Mouse (Mus musculus) yolk sac, embryonic 10.5 days (tissue): ENCODE data around the gene Cd81.

Experiments used
- DNase-seq: peaks from one replicate; pipeline ENCODE4 v3.0.0-alpha.2; 2017; ENCODE audit warnings: low spot score

The Cd81 gene

DNA sequence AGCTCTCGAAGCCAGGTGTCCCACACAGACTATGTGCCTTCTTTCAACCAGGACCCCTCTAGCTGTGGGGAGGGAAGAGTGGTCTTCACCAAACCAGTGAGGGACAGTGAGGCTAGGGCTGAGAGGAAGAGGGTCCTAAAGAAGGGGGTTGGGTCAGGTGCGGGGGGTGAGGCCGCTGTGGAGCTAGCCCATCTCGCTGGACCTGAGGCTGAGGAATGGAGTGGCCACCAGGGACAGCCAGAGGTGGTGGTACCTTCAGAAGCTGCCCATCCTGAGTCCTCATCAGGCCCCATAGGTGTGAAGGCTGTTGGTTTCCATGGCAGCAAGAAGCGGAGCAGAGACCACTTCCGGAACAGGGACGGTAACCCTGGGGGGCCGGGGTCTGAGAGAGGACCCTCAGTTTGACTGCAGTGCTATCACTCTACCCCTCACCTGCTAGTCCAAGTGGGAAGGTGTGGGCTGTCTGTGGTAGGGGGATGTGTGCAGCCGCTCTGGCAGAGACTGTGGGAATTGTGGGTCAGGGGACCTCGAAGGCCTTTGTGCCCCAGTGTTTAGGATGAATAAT is 18.0 kb downstream of the Cd81 start:
- DNase-seq, result no peak

DNA sequence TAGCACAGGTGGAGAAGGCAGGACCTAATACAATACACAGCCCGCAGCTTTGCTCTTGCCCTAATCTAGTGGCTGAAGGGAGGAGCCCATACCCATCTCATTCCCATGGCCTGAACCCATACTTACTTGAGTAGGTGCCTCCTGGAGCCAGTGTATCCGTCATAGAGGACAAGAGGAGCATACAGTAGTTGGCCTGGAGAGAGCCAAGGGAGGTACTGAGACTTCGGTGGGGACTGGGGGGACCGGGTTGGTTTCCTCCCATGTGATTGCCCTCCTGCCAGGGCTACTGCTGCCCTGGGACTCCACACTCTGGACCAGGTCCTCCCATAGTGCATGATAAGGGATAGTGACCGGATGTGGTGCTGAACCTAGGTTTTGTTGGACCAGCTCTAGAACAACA is 20.1 kb downstream of the Cd81 start:
- no peak for DNase-seq

DNA sequence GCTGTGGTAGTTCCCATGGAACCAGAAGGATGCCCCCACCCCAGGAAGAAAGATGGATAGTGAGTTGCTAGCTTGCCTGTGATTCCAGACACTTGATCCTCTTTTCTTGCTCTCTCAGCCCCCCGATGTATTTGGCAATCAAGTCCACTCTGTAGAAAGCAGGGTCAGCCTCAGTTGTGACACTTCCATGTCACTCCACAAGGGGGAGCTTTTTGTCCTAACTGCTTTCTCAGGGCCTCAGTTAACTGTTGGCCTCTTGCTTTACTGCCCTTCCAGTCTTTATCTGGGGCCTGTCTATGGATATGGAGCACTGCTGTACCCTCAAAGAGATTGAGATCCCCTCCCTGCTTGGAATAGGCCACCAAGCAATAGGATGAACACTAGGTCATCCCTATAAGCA is 20.5 kb downstream of the Cd81 start:
- DNase-seq, result no peak

DNA sequence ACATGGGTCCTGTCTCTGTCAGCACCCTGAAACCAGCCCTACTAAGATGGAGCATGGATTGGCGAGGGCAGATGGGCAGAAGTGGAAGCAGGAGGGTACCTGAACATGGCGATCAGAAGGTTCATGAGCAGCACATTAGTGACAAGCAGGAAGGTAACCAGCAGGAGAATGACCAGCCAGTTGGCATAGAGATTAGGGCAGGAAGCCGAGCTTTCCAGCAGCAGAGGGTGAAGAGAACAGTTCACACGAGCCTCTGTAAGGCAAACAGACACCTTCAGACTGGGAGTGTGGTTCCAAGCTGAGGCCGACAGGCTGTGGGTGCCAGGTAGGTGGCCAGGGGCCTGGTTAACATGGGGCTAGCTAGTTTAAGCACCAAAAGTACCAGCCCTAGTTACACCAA is 22.9 kb downstream of the Cd81 start:
- no peak for DNase-seq

DNA sequence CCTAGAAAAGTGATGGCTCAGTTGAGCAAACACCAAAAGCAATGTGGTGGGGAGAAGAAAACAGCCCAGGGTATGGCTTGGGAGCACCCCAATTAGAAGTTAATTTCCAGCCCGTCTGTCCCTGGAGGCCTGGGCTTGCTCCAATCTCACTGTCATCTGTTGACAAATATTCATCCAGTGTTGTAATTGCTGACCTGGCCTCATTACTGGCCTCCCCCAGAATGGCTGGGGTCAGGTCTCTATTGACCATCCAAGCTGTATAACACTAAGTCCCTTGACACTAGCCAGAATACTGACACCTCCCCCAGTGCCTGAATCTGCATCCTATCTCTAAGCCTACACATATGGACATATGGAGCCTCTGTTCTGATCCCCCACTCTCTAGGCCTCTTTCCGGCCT is 24.8 kb downstream of the Cd81 start:
- no peak for DNase-seq

DNA sequence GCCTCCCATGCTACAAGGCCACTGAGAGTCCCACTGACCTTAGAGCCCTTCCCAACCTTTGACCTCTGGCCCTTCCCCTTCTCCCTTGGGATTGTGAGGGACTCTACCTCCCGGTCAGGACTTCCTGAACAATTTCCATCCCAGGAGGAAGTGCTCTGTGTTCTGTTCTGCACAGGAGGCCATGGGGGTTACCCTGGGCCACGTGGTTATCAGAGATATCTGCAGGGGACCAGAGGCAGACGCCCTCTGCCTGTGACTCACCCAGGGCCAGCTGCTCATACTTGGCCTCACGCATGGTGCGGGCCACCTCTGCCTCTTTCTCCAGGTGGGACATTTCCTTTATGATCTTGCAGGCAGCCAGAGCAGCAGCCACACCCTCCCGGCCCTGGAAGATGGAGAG is 29.5 kb downstream of the Cd81 start:
- DNase-seq, result no peak

DNA sequence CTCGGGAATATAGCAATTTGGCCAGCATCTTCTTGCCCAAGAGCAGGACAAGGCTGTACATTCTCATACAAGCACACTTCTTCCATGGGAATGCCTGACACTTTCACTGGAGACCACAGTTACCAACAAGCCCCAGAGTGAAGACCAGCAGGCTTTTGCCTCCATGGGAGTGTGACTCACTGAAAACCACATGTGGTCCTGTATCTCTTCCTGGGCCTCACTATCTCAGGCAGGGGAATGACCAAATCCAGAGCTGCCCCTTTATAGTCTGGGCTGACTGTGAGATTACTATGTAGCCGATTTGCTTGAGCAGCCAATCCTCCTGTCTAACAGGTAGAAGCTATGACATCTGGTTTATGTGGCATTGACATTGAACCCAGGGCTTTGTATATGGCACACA is 31.2 kb downstream of the Cd81 start:
- DNase-seq, result no peak

DNA sequence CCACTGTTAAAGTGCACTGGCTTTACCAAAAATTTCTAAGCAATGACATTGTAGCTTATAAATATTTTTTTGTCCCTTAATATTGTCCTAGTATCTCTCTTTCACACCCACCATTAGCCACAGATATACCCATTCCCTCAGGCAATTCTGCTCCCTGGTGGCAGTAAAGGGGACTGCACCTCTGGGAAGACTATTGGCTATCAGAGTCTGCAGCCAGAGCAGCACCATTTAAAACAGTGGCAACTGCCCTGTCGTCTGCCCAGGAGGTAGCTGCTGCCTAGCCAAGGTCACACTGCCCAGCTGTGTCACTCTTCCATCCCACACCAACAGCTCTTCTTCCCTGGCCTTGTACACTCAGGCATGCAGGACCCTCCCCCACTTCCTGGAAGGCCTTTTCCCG is 33.8 kb downstream of the Cd81 start:
- DNase-seq, result peak; percentile 32

DNA sequence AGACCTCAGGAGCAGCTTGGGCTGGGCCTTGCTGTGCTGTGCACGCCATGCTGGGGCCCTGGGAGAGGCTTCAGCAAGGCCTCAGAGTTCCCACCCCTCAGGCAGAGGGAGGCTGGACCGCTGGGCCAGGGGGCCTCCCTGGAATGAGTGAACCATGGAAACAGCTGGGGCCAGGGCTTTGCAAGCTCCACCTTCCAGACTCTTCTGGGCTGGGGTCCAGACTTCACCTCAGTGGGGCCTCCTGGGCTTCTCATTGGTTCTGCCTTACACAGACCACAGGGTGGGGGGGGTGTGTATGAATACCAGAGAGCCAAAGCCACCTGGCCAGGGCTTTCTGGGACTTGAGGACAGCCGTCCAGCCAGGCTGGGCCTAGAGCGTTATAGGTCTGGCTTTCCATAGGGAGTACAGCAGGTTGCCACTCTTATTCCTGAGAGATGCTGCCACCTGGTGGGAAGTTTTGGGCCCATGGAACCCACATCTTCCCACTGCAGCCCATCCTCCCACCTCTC is 34.6 kb downstream of the Cd81 start:
- peak; percentile 31 for DNase-seq

DNA sequence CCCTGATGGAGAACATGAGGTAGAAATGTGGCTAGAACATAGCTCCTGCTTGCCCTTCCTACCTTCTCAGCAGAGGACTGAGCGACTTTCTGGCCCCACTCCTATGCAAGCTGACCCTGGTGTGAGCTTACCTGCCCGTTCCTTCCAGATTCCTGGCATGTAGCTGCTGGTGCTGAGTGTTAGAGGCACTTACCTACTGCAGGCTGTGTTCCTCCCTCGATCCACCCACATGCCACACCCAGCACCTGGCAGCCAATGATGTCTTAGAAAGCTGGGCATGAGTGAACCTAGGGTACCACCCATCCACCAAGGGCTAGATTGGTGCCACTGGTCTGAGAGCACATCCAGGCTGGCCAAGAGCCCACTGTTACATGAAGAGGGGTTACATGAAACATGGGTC is 41.3 kb downstream of the Cd81 start:
- no peak for DNase-seq

DNA sequence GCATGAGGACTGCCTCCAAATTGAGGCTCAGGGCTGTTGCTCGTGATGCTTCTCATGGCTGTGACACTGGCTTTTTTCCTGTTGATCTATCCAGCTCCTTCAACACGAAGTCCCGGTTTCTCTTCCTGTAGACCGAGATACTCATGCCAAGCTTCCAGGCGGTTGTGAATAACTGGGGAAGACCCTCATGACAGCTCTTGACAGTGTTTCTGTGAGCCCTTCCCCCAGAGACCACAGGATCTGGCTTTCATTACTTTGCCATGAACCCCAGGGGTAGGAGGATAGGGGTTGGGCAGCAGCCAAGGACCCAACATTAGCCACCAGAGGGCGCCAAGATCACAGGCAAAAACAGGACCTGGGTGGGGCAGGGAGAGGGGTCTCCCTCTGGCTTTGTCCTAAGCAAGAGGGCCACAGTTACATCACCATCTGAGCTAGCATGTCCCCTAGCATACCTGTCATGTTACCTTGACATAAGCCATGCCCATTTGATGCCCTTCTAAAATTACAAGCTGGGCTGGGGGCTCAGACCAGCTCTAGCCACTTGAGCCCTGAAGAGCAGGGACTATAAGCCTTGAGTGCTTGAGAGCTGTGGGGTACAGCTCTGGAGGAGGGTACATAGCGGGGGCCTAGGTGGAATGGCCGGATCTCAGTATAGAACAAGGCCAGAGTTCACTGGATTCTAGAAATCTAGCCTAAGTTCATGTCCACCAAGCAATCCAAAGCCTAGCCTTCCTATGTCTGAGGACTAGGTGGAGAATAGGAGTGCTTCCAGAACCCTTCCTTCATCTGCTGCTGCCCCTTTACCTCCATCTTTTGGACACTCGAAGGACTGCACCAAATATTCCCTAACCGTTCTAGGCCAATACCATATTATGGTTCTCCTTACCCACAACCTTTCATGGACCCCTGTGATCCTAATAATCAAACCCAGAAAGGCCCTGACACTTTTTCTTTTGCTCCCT is 42.3 kb downstream of the Cd81 start, which contains the start of gene Trpm5:
Trpm5 (minus strand) TSS at position 51 of the 962 bp plus-strand sequence.
- peak; percentile 33 for DNase-seq

DNA sequence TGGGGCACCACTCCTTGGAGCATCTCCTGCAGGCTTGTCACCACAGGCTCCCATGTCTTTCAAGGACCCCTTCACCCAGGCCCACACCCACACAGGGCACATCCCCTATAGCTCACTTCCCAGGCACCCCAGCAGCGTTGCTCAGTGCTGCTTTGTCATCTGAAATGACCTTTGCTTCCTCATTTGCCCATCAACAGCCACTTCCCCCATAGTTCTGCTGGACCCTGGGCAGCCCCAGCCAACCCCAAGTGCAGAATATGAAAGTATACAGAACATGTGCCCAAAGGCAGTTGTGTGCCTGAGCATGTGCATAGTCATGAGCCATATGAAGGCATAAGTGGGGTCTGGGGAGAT is 43.0 kb downstream of the Cd81 start:
- DNase-seq, result no peak

DNA sequence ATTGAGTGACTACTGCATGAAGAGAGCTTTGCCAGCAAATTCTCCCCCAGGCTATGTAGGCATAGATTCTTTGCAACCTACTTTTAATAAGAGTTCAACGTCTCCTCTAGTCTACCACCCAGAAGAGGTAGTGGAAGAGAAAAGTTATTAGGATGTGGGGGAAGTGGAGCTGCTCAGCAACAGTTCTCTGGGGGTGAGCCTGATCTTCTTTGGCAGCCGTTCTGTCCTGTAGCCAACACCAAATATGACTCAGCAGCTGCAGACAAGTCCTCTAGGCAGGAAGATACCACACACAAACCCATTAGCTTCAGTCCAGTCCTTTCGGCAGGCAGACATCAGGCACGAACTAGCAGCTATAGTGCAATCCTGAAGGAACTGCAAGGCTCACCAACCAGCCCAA is 48.2 kb downstream of the Cd81 start:
- no peak for DNase-seq

DNA sequence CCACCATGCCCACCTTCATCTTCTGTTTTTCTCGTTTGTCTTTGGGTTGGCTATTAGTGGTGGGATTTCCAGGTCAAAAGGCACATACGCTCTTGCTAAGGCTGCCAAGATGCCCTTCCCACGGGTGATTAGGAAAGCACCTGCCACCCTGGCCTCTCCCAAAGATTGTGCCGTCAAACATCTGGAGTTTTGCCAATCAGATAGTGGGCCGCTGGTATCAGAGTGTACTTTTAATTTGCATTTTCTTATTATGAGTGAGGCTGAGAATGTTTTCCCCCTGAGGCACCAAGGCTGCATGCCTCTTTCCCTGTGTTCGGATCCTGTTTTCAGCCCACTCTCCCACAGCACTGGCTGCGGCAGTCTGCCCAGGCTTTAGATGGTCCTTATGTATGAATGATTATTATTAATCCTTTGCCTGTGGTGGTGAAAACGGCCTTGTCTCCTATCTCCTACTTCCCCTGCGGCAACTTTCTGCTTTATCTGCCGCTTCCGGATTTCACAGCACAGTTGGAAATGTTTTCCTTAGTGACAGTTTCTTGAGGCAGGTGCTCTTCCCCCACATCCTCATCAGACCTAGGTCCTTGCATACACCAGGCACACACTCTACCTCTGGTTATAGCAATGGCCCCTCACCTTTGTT is 52.8 kb downstream of the Cd81 start:
- DNase-seq, result no peak

DNA sequence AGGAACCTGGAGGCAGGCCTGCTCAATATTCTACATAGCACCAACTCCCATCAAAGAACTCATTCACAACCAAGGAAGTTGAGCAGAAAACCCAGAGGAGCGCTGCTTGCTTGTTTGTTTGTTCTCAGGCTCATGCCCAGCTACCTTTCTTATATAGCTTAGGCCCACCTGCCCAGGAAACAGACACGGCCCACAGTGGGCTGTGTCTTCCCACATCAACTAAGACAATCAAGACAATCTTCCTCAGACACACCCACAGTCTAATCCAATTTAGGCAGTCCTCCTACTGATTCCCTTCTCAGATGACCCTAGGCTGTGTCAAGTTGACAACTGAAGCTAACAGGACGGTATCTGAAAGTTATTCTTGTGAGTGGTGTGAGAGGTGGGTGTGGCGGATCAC is 53.5 kb downstream of the Cd81 start, which contains the start of gene Kcnq1:
Kcnq1 (plus strand) TSS at position 301 of the 400 bp plus-strand sequence.
- no peak for DNase-seq

DNA sequence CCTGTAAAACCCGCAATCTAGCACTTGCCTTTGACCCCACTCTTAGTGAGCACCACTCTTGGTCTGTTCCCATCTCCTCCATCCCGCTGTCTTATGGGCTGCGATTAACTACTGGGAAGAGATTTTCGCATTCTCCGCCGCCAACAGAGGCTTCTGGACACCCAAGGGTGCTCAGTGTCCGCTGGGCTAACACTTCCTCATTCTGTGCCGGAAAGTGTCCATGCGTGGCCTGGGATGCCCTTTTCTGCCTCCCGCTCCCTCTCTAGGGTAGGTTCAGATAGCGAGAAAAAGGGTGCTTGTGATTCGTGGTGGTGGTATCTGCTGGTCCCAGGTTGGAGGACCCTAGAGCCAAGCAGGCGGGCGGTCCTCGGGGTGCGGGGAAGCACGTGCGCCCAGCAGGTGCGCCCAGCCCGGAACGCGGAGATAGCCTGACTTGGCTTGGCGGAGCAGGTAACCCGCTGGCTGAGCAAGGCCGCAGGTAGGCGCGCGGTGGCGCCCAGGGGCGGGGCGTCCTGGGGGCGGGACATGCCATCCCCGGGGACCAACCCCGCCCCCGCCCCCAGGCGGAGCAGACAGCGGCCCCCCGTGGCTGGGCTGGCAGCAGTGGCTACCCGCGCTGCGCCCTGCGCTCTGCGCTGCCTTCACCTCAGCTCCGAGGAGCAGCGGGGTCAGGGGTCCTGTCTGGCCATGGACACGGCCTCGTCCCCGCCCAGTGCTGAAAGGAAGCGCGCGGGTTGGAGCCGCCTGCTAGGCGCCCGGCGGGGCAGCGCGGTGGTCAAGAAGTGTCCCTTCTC is 54.3 kb downstream of the Cd81 start:
- DNase-seq, result peak; percentile 33

DNA sequence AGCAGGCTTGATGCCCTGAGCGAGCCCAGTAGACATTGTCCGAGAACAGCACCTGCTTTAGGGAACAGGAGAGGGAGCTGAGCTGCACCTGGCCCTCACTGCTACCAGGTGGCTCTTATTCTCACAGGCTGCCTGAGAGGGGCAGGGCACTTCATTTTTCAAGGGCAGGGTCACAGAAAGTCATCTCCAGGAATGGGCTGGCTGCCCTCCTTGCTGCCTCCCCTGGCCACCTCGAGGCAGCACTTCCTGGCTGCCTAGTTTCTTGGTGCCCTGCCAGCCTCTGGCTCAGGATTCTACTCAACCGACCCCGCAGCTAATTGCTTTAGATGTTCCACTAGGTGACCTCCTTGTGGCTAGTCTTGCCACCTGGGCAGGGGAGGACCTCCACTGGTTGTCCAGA is 55.7 kb downstream of the Cd81 start:
- no peak for DNase-seq

DNA sequence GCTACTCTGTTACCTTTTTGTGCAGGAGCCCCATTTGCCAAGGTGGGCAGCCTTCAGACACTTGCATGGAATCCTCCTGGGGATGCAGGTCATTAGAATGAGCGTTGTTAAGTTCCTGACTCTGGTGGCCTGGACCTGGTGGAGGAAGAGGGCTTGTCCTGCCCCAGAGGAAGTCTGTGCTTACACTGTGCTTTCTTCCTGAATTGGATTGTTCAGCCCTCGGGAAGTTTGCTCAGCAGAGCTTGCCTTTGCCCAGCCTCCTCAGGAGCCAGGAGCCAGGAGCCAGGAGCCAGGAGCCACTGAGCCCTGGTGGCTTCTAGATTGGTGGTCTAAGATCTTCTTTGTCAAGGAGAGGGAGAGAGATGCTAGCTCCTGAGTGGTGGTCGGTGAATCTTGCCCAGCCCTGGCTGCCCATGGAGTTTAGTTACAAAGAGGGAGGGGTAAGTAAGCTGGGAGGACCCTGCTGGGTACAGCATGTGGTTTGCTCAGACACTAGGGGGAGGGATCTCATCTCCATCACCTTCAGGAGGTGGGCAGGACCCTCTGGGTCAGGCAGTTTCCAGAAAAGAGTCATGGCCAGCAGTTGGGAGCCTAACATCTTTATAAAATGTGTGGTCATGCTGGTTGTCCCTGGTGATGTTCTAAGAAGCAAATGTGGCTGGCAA is 56.6 kb downstream of the Cd81 start:
- no peak for DNase-seq

DNA sequence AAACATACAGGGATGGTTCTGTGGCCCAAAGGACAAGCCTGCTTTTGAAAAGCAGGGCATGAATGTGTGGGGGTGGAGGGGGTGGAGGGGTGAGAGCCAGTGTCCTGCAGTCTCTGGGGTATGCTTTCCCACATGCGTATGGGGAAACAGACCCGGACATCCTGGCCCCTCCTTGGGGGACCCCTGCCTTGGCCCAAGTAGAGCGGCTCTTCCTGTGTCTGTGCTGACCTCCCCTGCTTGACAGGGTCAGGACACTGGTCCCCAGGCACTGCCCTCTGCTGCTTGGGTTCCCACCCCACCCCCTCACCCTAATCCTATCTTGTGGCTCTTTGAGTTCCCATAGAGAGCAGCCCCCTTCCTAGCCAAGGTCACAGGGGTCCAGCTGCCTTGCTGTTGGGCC is 57.2 kb downstream of the Cd81 start:
- DNase-seq, result no peak

DNA sequence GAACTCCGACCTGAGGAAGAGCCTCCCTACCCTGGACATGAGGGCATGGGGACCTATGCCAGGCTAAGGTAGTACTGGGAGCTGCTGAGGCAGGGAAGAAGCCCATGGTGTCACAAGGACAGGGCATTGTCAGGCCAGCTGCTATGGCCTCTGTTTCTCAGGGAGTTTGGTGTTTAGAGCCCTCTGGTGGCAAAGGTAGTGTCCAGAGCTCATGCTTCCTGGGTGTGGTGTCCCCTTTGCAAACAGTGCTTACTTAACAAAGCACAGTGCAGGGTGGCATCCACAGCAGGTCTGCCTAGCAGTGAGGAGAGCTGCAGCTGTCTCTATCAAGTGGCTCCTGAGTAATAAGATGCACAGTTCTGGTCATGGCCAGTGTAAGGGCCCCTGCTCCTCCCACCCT is 58.3 kb downstream of the Cd81 start:
- DNase-seq, result no peak

DNA sequence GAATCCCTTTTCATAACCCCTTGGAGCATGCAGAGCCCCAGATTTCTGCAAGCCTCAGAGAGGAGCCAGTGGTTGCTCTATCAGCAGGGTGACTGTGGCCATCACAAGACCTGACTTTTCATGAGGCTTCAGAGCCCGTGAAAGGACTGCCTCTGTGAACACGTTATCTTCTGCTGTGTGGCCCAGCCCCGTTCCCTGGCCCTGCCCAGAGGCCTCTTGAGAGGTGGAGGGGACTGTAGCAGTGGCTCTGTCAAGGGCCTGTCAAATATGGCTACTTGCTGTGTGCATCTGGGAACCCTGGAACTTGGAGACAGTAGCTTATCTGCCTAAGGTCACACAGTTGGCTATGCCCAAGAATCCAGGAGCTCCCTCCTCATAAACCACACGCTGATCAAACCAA is 59.2 kb downstream of the Cd81 start:
- no peak for DNase-seq

DNA sequence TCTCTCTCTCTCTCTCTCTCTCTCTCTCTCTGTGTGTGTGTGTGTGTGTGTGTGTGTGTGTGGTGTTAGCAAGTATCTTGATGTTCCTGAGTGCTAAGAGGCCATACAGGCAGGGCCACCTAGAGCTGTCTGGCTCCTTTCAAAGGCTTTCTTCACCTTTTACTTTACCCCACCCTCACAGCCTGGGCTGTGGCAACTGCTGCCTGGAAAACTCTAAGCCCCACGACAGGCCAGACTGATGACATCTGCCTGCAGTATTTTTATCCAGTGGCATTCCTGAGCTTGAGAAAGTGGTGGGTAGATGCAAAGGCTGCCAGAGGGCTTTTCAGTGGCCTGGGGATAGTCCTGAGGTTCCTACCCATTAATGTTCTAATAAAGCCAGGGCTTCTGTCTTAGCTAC is 59.9 kb downstream of the Cd81 start:
- no peak for DNase-seq
